Mouse (Mus musculus): ENCODE results near the gene Tmem192. TPM values are rescaled to one million over a fixed set of nuclear protein-coding genes. Genes with fewer than 3 reads are reported as not detected.

Tmem192 gene
- total and polyA plus RNA-seq, 2 experiments: 5.3 to 28.8 TPM

- H3K4me1 ChIP-seq (ENCODE audit: control insufficient read depth, insufficient read depth, low read length): peaks cover 3% of the 10 kb centered on the region; the same call in 1 of the 2 replicates
- H3K36me3 ChIP-seq (ENCODE audit: control insufficient read depth, insufficient read depth, low read length): no peaks in the 10 kb centered on the region
- H3K27ac ChIP-seq (replicated peaks; ENCODE audit: insufficient read depth, low read depth, low read length): no peak overlapping the region
- H3K9ac ChIP-seq (ENCODE audit: low read depth, low read length): no peak overlapping the region
- H3K4me3 ChIP-seq (ENCODE audit: insufficient read depth, low read depth, low read length): no peak overlapping the region
- peaks cover 4% of the 10 kb centered on the region; the same call in 1 of the 2 replicates for H3K79me2 ChIP-seq (ENCODE audit: control insufficient read depth, insufficient read depth, low read length)
- no peak for DNase-seq (ENCODE audit: extremely low read depth, low read depth, low spot score)
- H3K27me3 ChIP-seq (ENCODE audit: control insufficient read depth, insufficient read depth, low read length): no peaks in the 10 kb centered on the region
- no peak for TF ChIP-seq POLR2A (IDR thresholded peaks at IDR 0.05; ENCODE audit: extremely low read depth, insufficient read depth, low read length)
- TF ChIP-seq CTCF (IDR thresholded peaks at IDR 0.05; ENCODE audit: low read depth, low read length): no peak
- WGBS: 89% methylated on average over 7 of the region's 7 CpGs
Observed at GRCm38 (mm10) chr8:64945606-64946005, 1.4 kb upstream of the Tmem192 start.

- Histone ChIP-seq H3K79me2 (ENCODE audit: control insufficient read depth, insufficient read depth, low read length) (peaks cover 4% of the 10 kb centered on the region; the same call in 1 of the 2 replicates), H3K27me3 (ENCODE audit: control insufficient read depth, insufficient read depth, low read length) (no peaks in the 10 kb centered on the region), H3K4me3 (ENCODE audit: insufficient read depth, low read depth, low read length) (peak overlapping the region; percentile 90), H3K9ac (ENCODE audit: low read depth, low read length) (peak overlapping the region; percentile 58), H3K27ac (replicated peaks; ENCODE audit: insufficient read depth, low read depth, low read length) (peak overlapping the region; percentile 55; the same call in 1 of the 2 replicates), H3K4me1 (ENCODE audit: control insufficient read depth, insufficient read depth, low read length) (peaks cover 3% of the 10 kb centered on the region; the same call in 1 of the 2 replicates), H3K36me3 (ENCODE audit: control insufficient read depth, insufficient read depth, low read length) (no peaks in the 10 kb centered on the region)
- DNase-seq (ENCODE audit: extremely low read depth, low read depth, low spot score): peak; percentile 51
- WGBS: 10% methylated on average over 8 of the region's 8 CpGs
- TF ChIP-seq POLR2A (IDR thresholded peaks at IDR 0.05; ENCODE audit: extremely low read depth, insufficient read depth, low read length): no peak
- no peak for TF ChIP-seq CTCF (IDR thresholded peaks at IDR 0.05; ENCODE audit: low read depth, low read length)
Observed at GRCm38 (mm10) chr8:64946441-64946819, 555 bp upstream of the Tmem192 start.

GRCm38 (mm10) chr8:64947698-64948034 lies 681 bp downstream of the Tmem192 start:
- Histone ChIP-seq H3K36me3 (ENCODE audit: control insufficient read depth, insufficient read depth, low read length) (no peaks in the 10 kb centered on the region), H3K27me3 (ENCODE audit: control insufficient read depth, insufficient read depth, low read length) (no peaks in the 10 kb centered on the region), H3K27ac (replicated peaks; ENCODE audit: insufficient read depth, low read depth, low read length) (peak overlapping the region; percentile 96), H3K9ac (ENCODE audit: low read depth, low read length) (peak overlapping the region; percentile 95), H3K4me3 (ENCODE audit: insufficient read depth, low read depth, low read length) (peak overlapping the region; percentile 90), H3K79me2 (ENCODE audit: control insufficient read depth, insufficient read depth, low read length) (peaks cover 4% of the 10 kb centered on the region; the same call in 1 of the 2 replicates), H3K4me1 (ENCODE audit: control insufficient read depth, insufficient read depth, low read length) (peaks cover 3% of the 10 kb centered on the region; the same call in 1 of the 2 replicates)
- 6% methylated on average over 10 of the region's 10 CpGs for WGBS
- DNase-seq (ENCODE audit: extremely low read depth, low read depth, low spot score): no peak
- TF ChIP-seq CTCF (IDR thresholded peaks at IDR 0.05; ENCODE audit: low read depth, low read length): no peak
- TF ChIP-seq POLR2A (IDR thresholded peaks at IDR 0.05; ENCODE audit: extremely low read depth, insufficient read depth, low read length): no peak

GRCm38 (mm10) chr8:64948371-64948770 lies 1.4 kb downstream of the Tmem192 start:
- Histone ChIP-seq H3K4me3 (ENCODE audit: insufficient read depth, low read depth, low read length) (no peak overlapping the region), H3K36me3 (ENCODE audit: control insufficient read depth, insufficient read depth, low read length) (no peaks in the 10 kb centered on the region), H3K4me1 (ENCODE audit: control insufficient read depth, insufficient read depth, low read length) (peaks cover 3% of the 10 kb centered on the region; the same call in 1 of the 2 replicates), H3K27ac (replicated peaks; ENCODE audit: insufficient read depth, low read depth, low read length) (no peak overlapping the region), H3K27me3 (ENCODE audit: control insufficient read depth, insufficient read depth, low read length) (no peaks in the 10 kb centered on the region), H3K9ac (ENCODE audit: low read depth, low read length) (no peak overlapping the region), H3K79me2 (ENCODE audit: control insufficient read depth, insufficient read depth, low read length) (peaks cover 4% of the 10 kb centered on the region; the same call in 1 of the 2 replicates)
- TF ChIP-seq CTCF (IDR thresholded peaks at IDR 0.05; ENCODE audit: low read depth, low read length) (no peak), POLR2A (IDR thresholded peaks at IDR 0.05; ENCODE audit: extremely low read depth, insufficient read depth, low read length) (no peak)
- WGBS: 89% methylated on average over 1 of the region's 1 CpGs
- DNase-seq (ENCODE audit: extremely low read depth, low read depth, low spot score): no peak

GRCm38 (mm10) chr8:64952101-64952500 lies 5.1 kb downstream of the Tmem192 start:
- Histone ChIP-seq H3K9ac (ENCODE audit: low read depth, low read length) (no peak overlapping the region), H3K27me3 (ENCODE audit: control insufficient read depth, insufficient read depth, low read length) (no peaks in the 10 kb centered on the region), H3K27ac (replicated peaks; ENCODE audit: insufficient read depth, low read depth, low read length) (no peak overlapping the region), H3K4me3 (ENCODE audit: insufficient read depth, low read depth, low read length) (no peak overlapping the region), H3K36me3 (ENCODE audit: control insufficient read depth, insufficient read depth, low read length) (peaks cover 5% of the 10 kb centered on the region), H3K79me2 (ENCODE audit: control insufficient read depth, insufficient read depth, low read length) (peaks cover 4% of the 10 kb centered on the region; the same call in 1 of the 2 replicates), H3K4me1 (ENCODE audit: control insufficient read depth, insufficient read depth, low read length) (no peaks in the 10 kb centered on the region; the same call in 1 of the 2 replicates)
- no peak for TF ChIP-seq CTCF (IDR thresholded peaks at IDR 0.05; ENCODE audit: low read depth, low read length)
- TF ChIP-seq POLR2A (IDR thresholded peaks at IDR 0.05; ENCODE audit: extremely low read depth, insufficient read depth, low read length): no peak
- WGBS: 96% methylated on average over 6 of the region's 6 CpGs
- no peak for DNase-seq (ENCODE audit: extremely low read depth, low read depth, low spot score)

GRCm38 (mm10) chr8:64959025-64959424 lies 12.0 kb downstream of the Tmem192 start:
- WGBS: 88% methylated on average over 9 of the region's 9 CpGs
- no peaks in the 10 kb centered on the region for H3K27me3 ChIP-seq (ENCODE audit: control insufficient read depth, insufficient read depth, low read length)
- no peaks in the 10 kb centered on the region for H3K79me2 ChIP-seq (ENCODE audit: control insufficient read depth, insufficient read depth, low read length)
- no peak for DNase-seq (ENCODE audit: extremely low read depth, low read depth, low spot score)
- H3K9ac ChIP-seq (ENCODE audit: low read depth, low read length): no peak overlapping the region
- H3K4me3 ChIP-seq (ENCODE audit: insufficient read depth, low read depth, low read length): no peak overlapping the region
- TF ChIP-seq CTCF (IDR thresholded peaks at IDR 0.05; ENCODE audit: low read depth, low read length) (no peak), POLR2A (IDR thresholded peaks at IDR 0.05; ENCODE audit: extremely low read depth, insufficient read depth, low read length) (no peak)
- peaks cover 22% of the 10 kb centered on the region for H3K36me3 ChIP-seq (ENCODE audit: control insufficient read depth, insufficient read depth, low read length)
- H3K27ac ChIP-seq (replicated peaks; ENCODE audit: insufficient read depth, low read depth, low read length): no peak overlapping the region
- no peaks in the 10 kb centered on the region; the same call in 1 of the 2 replicates for H3K4me1 ChIP-seq (ENCODE audit: control insufficient read depth, insufficient read depth, low read length)
